ENCODE assay signal across 8 mouse cellular contexts in genomic region chrX:48462297-48462696, GRCm38 (mm10). TPM values are rescaled to one million over a fixed set of nuclear protein-coding genes. Genes with fewer than 3 reads are reported as not detected.
DNase-seq lines count a peak whose midpoint lies in the region; ATAC-seq lines count a peak whose summit lies in the region.
"Had no signal": no experiment of that assay in that cellular context is flagged by ENCODE, and none has a peak within 500 bp of the region (broad histone marks: within the 10 kb centered on the region; RNA-seq: fewer than 3 reads in every experiment).

No protein-coding gene starts in this region.

- no peak overlapping the region for H3K9ac ChIP-seq in liver, embryonic 16.5 days (ENCODE audit: low read depth, low read length)

- H3K9me3 ChIP-seq in liver, embryonic 16.5 days (replicated peaks; ENCODE audit: control insufficient read depth, low read length), result no peaks in the 10 kb centered on the region

- no peaks in the 10 kb centered on the region for H3K27me3 ChIP-seq in liver, embryonic 16.5 days (ENCODE audit: control insufficient read depth, insufficient read depth, low read depth, low read length)

- no peak overlapping the region for H3K27ac ChIP-seq in liver, embryonic 16.5 days (ENCODE audit: low read length)

- no peaks in the 10 kb centered on the region for H3K4me1 ChIP-seq in liver, embryonic 16.5 days (ENCODE audit: control insufficient read depth, low read depth, low read length)

- 37% methylated on average over 4 of the region's 4 CpGs for WGBS in liver, embryonic 16.5 days (ENCODE audit: insufficient replicate concordance)

- H3K4me2 ChIP-seq in liver, embryonic 16.5 days (ENCODE audit: low read depth, low read length), result peak overlapping the region; percentile 61

- intact Hi-C loops in left cerebral cortex, postnatal 4 days (cut with DNase I), result loop anchor here (5.0 kb wide), 1 partner anchor 35 kb away; no protein-coding TSS in a partner anchor

- DNase-seq in 3T3-L1 (ENCODE audit: low read depth, low spot score), result peak; percentile 72
- peak; percentile 54 for DNase-seq in 416B (ENCODE audit: low read depth)
- DNase-seq in left cerebral cortex, postnatal 4 days, result no peak
- no peak for DNase-seq in layer of hippocampus, adult 11-12 months (ENCODE audit: low spot score)
- no peak for DNase-seq in B cell, adult 2 months

- H3K36me3 ChIP-seq in liver, embryonic 16.5 days (ENCODE audit: control insufficient read depth, insufficient read depth), result no peaks in the 10 kb centered on the region

- H3K4me3 ChIP-seq in liver, embryonic 16.5 days (ENCODE audit: low read depth, low read length), result peak overlapping the region; percentile 45

- ATAC-seq in granulocyte monocyte progenitor cell, adult 5-6 weeks (replicated peaks; ENCODE audit: poor library complexity, severe bottlenecking), result peak; percentile 10; the same call in 1 of the 2 replicates
- ATAC-seq in liver, embryonic 16.5 days (ENCODE audit: low read depth), result no peak

RNA-seq across cellular contexts. Expression of gene Elf4, which starts 0.6 kb away (rescaled TPM):
- total RNA-seq in granulocyte monocyte progenitor cell, adult 5-6 weeks (2014; fragmentation: Nextera tagmentation), result 45.1 and 47.2 TPM in 2 replicates
- total RNA-seq in granulocyte monocyte progenitor cell, adult 5-6 weeks (2017), result 12.7 and 13.8 TPM in 2 replicates
- 1.9 and 2.8 TPM in 2 replicates for polyA plus RNA-seq in liver, embryonic 16.5 days (2015; fragmentation: Nextera tagmentation; extraction: Ambion mirVana)
- 1 to 10 TPM; 1.1 to 1.5 TPM for total RNA-seq in left cerebral cortex, postnatal 4 days (2021)

RNA-seq across cellular contexts. Expression of gene Aifm1, which starts 51.1 kb away (rescaled TPM):
- total RNA-seq in granulocyte monocyte progenitor cell, adult 5-6 weeks (2014; fragmentation: Nextera tagmentation), result 67.0 TPM in 2 replicates
- total RNA-seq in granulocyte monocyte progenitor cell, adult 5-6 weeks (2017), result 85.6 and 97.1 TPM in 2 replicates
- 62.8 and 63.9 TPM in 2 replicates for polyA plus RNA-seq in liver, embryonic 16.5 days (2015; fragmentation: Nextera tagmentation; extraction: Ambion mirVana)
- 10 to 100 TPM; 22.3 to 25.2 TPM for total RNA-seq in left cerebral cortex, postnatal 4 days (2021)

RNA-seq across cellular contexts. Expression of gene Rab33a, which starts 56.8 kb away (rescaled TPM):
- total RNA-seq in granulocyte monocyte progenitor cell, adult 5-6 weeks (2014; fragmentation: Nextera tagmentation), result not detected in 2 replicates
- total RNA-seq in granulocyte monocyte progenitor cell, adult 5-6 weeks (2017), result not detected in 2 replicates
- polyA plus RNA-seq in liver, embryonic 16.5 days (2015; fragmentation: Nextera tagmentation; extraction: Ambion mirVana), result 0.26 and 0.33 TPM in 2 replicates
- total RNA-seq in left cerebral cortex, postnatal 4 days (2021), result 10 to 100 TPM; 50.7 to 51.4 TPM
- total RNA-seq: neutrophil, adult 5-6 weeks had no signal

Comparison
In these comparisons a context has a peak if more than half of its experiments do, and no peak if none do; other contexts are left out.
1. DNase-seq: peak in 3T3-L1 (single experiment) and 416B (single experiment); none in left cerebral cortex, postnatal 4 days (single experiment), layer of hippocampus, adult 11-12 months (single experiment) and B cell, adult 2 months (0 of 2).
2. RNA of gene Elf4, which starts 0.6 kb away (total RNA-seq): 12.7 to 47.2 TPM in granulocyte monocyte progenitor cell, adult 5-6 weeks; 1.1 to 1.5 TPM in left cerebral cortex, postnatal 4 days; every median in the first group is over 4 times any median in the second.
3. RNA of gene Rab33a, which starts 56.8 kb away (total RNA-seq): 50.7 to 51.4 TPM in left cerebral cortex, postnatal 4 days; not detected in granulocyte monocyte progenitor cell, adult 5-6 weeks; every median in the first group is over 10 times any median in the second.